Mouse (Mus musculus) neural tube, postnatal 0 days (tissue): ENCODE measurements around the gene Epha5. TPM values are rescaled to one million over a fixed set of nuclear protein-coding genes. Genes with fewer than 3 reads are reported as not detected.

Experiments used
- polyA plus RNA-seq: library from polyadenylated mRNA; unstranded; fragments of >200 nt; fragmentation: Nextera tagmentation; extraction: Ambion mirVana; gene quantifications from 2 replicates; pipeline ENCODE4 v1.2.1, GENCODE M21; 2015

The Epha5 gene
- 48.7 and 50.1 TPM in 2 replicates for polyA plus RNA-seq

GRCm38 (mm10) chr5:84417062-84417879, at the start of gene Epha5:
Epha5 (minus strand) TSS chr5:84417382.

